Mouse (Mus musculus): ENCODE data around the gene Twf2.

GRCm38 (mm10) chr9:106261058-106261457 is 58.1 kb downstream of the Twf2 start:
- TF ChIP-seq ELF1 (IDR thresholded peaks at IDR 0.05; ENCODE audit: low read depth, low read length) (no peak), HCFC1 (IDR thresholded peaks at IDR 0.05; ENCODE audit: low read depth, low read length) (no peak), POLR2A (IDR thresholded peaks at IDR 0.05; ENCODE audit: control insufficient read depth in 1 of 2, insufficient read depth in 1 of 2, low read depth in 1 of 2, low read length in 2 of 2, poor library complexity in 1 of 2) (no peak), CHD1 (IDR thresholded peaks at IDR 0.05; ENCODE audit: low read depth, low read length) (no peak), NRF1 (IDR thresholded peaks at IDR 0.05; ENCODE audit: insufficient read depth, low read depth, low read length, poor library complexity, severe bottlenecking) (no peak), CTCF (IDR thresholded peaks at IDR 0.05 in 2 of 3, conservative IDR thresholded peaks at IDR 0.05 in 1 of 3; ENCODE audit: control insufficient read depth in 1 of 3, insufficient read depth in 1 of 3, low read depth in 2 of 3, low read length in 3 of 3, poor library complexity in 1 of 3, severe bottlenecking in 1 of 3) (no peak), RCOR1 (IDR thresholded peaks at IDR 0.05; ENCODE audit: low read depth, low read length) (no peak), SMC3 (IDR thresholded peaks at IDR 0.05; ENCODE audit: low read depth, low read length) (no peak), USF2 (IDR thresholded peaks at IDR 0.05; ENCODE audit: borderline replicate concordance in 1 of 2, insufficient read depth in 1 of 2, low read depth in 1 of 2, low read length in 2 of 2) (no peak), MAFK (IDR thresholded peaks at IDR 0.05; ENCODE audit: borderline replicate concordance, low read depth, low read length) (no peak)

Measured in MEL (cell line).